ENCODE assay signal across 7 mouse cellular contexts in the genomic region with DNA sequence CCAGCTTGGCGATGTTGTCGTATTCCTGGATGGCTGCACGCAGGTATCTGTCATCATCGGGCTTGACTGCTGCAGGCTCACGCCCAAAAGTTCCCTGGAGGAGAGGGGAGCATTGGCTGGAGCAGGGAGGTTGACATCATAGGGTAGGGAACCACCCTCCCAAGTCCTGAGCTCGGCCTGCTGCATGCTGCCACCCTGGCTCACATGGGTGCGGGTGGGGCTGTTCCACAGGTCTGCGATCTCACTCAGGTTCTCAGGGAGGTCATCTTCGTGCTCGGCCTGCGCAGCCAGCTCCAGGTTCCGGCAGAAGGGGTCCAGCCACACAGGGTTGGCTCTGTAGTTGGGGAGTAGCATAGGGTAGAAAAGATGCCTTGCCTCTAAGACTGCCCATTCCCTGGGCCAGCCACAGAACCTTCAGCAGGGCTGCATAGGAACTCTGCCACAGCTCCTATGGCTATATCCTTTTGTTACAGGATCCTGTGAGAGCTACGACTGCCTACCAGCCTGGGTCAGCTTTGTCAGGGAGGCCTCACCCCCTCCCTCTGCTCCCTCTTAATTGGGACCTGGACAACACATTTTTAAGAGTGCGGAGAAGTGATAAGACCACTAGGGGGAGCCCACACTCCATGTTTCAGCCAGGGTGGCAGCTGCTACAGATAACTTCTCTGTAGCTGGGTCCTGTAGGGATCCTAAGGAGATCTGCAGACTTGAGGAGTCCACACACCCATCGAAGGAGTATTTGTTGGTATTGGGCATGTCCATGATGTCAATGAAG. TPM values are rescaled to one million over a fixed set of nuclear protein-coding genes. Genes with fewer than 3 reads are reported as not detected.
A peak's percentile ranks its signal among the peaks of the same experiment; 100 is the strongest.
DNase-seq lines count a peak whose midpoint lies in the region; ATAC-seq lines count a peak whose summit lies in the region.

No protein-coding gene starts in this region.

- intact Hi-C loops in left cerebral cortex, postnatal 10 days (cut with DNase I) = loop anchor here (1.0 to 5.0 kb wide), 2 partner anchors 106 to 452 kb away; no protein-coding TSS in a partner anchor

- no peaks in the 10 kb centered on the region for H3K9me3 ChIP-seq in hindbrain, embryonic 12.5 days (replicated peaks)

- H3K9ac ChIP-seq in hindbrain, embryonic 12.5 days = no peak overlapping the region

- H3K27me3 ChIP-seq in hindbrain, embryonic 12.5 days = no peaks in the 10 kb centered on the region

- 69% methylated on average over 15 of the region's 15 CpGs for WGBS in hindbrain, embryonic 12.5 days

- H3K4me1 ChIP-seq in hindbrain, embryonic 12.5 days = peaks cover 6% of the 10 kb centered on the region; the same call in 1 of the 2 replicates

- H3K36me3 ChIP-seq in hindbrain, embryonic 12.5 days = peaks cover 36% of the 10 kb centered on the region

- H3K27ac ChIP-seq in hindbrain, embryonic 12.5 days = no peak overlapping the region

- peak; percentile 72 for ATAC-seq in hindbrain, embryonic 12.5 days (ENCODE audit: low FRiP score)
- ATAC-seq in megakaryocyte-erythroid progenitor cell, adult 5-6 weeks (replicated peaks; ENCODE audit: low FRiP score, low TSS enrichment, poor library complexity, severe bottlenecking) = peak; percentile 88

- no peak overlapping the region for H3K4me2 ChIP-seq in hindbrain, embryonic 12.5 days (replicated peaks)

- peak; percentile 53 for DNase-seq in WW6 (ENCODE audit: low read depth, low spot score)
- DNase-seq in cerebellum, adult 9-10 months = peak; percentile 83
- peak; percentile 60 to 92 for DNase-seq in frontal cortex, adult 2 months (ENCODE audit: extremely low spot score in 1 of 2, low spot score in 1 of 2)
- DNase-seq in left cerebral cortex, postnatal 10 days (ENCODE audit: extremely low spot score in 1 of 2, low spot score in 2 of 2) = peak; percentile 76 to 77
- DNase-seq in right cerebral cortex, postnatal 10 days (ENCODE audit: low spot score in 2 of 2) = peak; percentile 81 to 86

- H3K4me3 ChIP-seq in hindbrain, embryonic 12.5 days = no peak overlapping the region

RNA-seq across cellular contexts. Expression of a gene that starts 27.6 kb away (rescaled TPM):
- polyA plus RNA-seq in frontal cortex, adult 2 months (2012; rRNA removed) = 1,752 and 1,773 TPM in 2 replicates
- 102 and 104 TPM in 2 replicates for polyA plus RNA-seq in hindbrain, embryonic 12.5 days (2016; fragmentation: Nextera tagmentation; extraction: Ambion mirVana)
- 1,000 to 10,000 TPM; 1,196 to 1,248 TPM for total RNA-seq in left cerebral cortex, postnatal 10 days (2021)
- total RNA-seq in megakaryocyte-erythroid progenitor cell, adult 5-6 weeks (2014; fragmentation: Nextera tagmentation) = 82.8 and 89.3 TPM in 2 replicates
- total RNA-seq in megakaryocyte-erythroid progenitor cell, adult 5-6 weeks (2017) = 84.3 and 86.1 TPM in 2 replicates

RNA-seq across cellular contexts. Expression of a gene that starts 41.6 kb away (rescaled TPM):
- polyA plus RNA-seq in frontal cortex, adult 2 months (2012; rRNA removed) = 24.3 and 33.1 TPM in 2 replicates
- polyA plus RNA-seq in hindbrain, embryonic 12.5 days (2016; fragmentation: Nextera tagmentation; extraction: Ambion mirVana) = 1.9 and 2.9 TPM in 2 replicates
- total RNA-seq in left cerebral cortex, postnatal 10 days (2021) = 10 to 100 TPM; 18.8 to 20.7 TPM
- 4.1 and 4.7 TPM in 2 replicates for total RNA-seq in megakaryocyte-erythroid progenitor cell, adult 5-6 weeks (2014; fragmentation: Nextera tagmentation)
- total RNA-seq in megakaryocyte-erythroid progenitor cell, adult 5-6 weeks (2017) = 3.3 and 4.7 TPM in 2 replicates

Comparison
In these comparisons a context has a peak if more than half of its experiments do, and no peak if none do; other contexts are left out.
1. RNA of a gene that starts 27.6 kb away (total RNA-seq): 1,196 to 1,248 TPM in left cerebral cortex, postnatal 10 days; 82.8 to 89.3 TPM in megakaryocyte-erythroid progenitor cell, adult 5-6 weeks; every median in the first group is over 10 times any median in the second.
2. Peak in every context shown above with its lines, with median percentiles within 50 percentile points of each other: DNase-seq.